Mouse (Mus musculus) thymus, adult 18-20 months (tissue): ENCODE data around the gene Agbl2.

Source experiments
- DNase-seq, 2 experiments: peaks; one replicate each; pipeline ENCODE4 v3.0.0; 2022; ENCODE audit warnings: mixed read lengths in 2 of 2

The Agbl2 gene

GRCm38 (mm10) chr2:90782458-90782857, at the start of gene Agbl2:
Gene Agbl2, plus strand, starts transcription at chr2:90782727.
- DNase-seq, result no peak

- DNase-seq, result no peak
These were observed 47.2 kb upstream of the Agbl2 start for GRCm38 (mm10) chr2:90735326-90735725.

DNA sequence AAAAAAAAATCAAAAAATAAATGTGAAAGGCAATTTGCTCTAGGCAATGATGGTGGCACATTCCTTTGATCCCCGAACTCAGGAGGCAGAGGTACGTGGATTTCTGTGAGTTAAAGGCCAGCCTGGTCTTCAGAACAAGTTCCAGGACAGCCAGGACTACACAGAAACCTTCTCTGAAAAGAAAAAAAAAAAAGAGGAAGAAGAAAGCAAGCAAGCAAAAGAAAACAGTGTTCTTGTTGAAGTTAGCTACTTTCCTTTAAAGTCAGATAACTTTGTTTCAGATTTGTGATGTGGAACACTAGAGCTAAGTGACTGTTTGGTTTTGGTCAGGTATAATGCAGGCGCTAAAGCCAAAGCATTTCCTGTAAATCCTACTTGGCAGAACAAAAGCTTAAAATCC, 43.7 kb upstream of the Agbl2 start:
- no peak for DNase-seq

DNA sequence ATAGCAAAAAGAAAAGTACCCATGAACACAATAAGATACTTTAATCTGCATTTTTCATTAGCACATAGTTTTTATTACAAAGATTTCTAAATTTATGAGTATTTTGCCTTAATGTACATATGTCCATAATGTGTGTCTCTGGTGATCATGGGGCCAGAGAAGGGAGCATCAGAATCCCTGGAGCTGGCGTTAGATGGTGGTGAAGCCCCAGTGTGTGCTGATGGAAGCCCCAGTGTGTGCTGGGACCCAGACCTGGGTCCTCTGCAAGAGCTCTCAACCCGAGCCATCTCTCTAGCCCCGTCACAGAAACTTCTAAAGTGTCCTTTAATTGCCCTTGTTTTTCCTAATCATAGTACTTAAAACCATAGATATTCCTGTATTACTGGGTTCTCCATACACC, 43.2 kb upstream of the Agbl2 start:
- no peak for DNase-seq

- DNase-seq, result no peak
These were observed 42.6 kb upstream of the Agbl2 start for GRCm38 (mm10) chr2:90739921-90740320.

DNA sequence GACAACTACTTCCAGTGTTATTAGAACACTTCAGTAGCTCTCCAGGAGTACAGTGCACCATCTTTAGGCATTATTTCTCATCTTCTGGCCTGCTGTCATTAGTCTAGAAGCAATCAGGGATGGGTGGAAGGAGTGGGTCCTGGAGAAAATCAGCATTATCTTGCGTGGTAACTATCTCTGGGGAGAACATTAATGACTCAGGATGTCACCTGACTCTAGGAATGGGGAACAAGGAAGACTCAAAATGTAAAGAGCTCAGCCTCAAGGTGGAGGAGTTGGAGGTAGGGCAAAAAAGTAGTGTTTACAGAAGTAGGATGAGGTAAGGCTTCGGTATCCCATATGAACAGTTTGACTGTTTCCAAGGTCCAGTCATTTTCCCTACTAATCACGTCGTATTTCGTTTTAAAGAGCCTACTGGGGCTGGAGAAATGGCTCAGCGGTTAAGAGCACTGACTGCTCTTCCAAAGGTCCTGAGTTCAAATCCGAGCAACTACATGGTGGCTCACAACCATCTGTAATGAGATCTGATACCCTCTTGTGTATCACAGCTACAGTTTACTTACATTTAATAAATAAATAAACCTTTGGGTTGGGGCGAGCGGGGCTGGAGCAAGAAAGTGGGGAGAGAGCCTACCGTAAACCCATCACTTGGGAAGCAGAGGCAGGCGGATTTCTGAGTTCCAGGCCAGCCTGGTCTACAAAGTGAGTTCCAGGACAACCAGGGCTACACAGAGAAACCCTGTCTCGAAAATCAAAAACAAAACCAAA, 38.1 kb upstream of the Agbl2 start:
- peak in 1 of 2 experiments; percentile 6 for DNase-seq

DNA sequence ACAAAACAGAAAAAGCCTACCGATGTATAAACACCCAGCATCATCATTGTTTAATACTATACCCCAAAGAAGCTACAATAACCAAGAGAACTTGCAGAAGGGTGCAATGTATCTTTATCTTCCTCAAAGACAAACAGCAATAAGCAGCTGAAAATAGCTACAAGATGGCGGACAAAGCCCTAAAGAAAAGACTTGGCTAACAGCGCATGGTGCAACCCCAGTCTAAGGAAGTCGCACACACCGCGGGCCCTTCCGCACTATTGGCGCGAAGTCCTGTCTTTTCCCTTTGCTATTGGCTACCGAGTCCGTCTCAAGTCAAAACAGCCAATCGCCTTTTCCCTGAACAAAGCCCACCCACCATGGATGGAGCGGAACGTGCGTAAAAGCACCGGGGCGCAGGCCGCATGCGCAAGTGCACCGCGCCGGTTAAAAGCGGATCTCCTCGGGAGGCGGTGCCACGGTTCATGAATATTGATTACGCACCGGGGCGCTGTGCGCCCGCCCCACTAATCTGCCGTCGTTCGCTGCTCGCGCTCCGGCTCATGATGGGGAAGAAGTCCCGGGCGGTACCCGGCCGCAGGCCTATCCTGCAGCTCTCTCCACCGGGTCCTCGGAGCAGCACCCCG, 37.4 kb upstream of the Agbl2 start, which contains the start of gene Fnbp4:
Fnbp4 (plus strand) TSS at position 318 of the 626 bp plus-strand sequence.
- DNase-seq, result peak; percentile 97 to 98

DNA sequence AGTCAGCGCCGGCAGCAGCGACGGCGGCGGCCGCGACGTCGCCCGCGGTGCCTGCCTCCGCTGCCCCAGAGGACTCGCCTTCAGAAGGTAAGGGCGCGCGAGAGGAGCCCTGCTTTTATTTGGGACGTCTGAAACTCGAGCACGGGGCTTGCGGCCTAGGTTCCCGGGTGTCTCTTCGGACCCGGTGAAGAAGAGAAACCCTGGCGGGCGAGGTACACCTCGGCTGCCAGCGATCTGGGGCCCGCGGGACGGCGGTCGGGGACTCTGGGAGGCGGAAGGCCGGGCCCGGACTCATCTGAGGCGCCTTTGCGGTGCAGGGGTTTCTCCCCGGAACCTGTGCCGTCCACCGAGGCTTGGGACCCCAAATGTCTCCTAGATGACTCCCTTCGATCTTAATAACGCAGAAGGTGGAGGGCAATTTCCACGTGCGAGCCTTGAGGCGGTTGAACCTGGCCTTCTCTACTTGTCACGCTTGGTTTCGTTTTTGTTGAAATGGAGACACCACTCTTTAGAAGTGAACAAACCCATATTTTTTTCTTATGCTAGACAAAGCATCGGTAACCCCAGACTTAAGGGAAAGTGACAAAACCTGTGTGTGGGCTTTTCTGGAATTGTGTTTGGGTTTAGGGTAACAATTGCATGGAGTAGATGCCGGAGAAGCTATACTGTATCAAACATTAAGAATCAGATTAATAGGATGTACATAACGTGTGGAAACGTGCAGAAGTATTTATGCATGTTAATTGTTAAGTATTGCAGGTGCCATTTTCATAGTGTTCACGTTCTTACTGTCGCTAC, 36.6 kb upstream of the Agbl2 start:
- DNase-seq, result no peak

DNA sequence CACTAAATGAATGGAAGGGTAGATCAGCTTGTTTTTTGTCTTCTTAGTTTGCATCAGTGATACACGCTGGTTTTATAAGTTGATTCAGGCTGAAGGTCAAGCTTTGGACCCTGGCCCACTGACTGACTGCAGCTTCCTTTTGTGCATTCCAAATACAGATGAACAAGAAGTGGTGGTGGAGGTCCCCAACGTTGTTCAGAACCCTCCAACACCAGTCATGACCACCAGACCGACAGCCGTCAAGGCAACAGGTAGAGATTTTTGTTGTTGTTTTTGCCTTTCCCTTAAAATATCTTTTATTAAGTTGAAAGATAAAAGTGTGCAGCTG, 36.0 kb upstream of the Agbl2 start:
- no peak for DNase-seq

DNA sequence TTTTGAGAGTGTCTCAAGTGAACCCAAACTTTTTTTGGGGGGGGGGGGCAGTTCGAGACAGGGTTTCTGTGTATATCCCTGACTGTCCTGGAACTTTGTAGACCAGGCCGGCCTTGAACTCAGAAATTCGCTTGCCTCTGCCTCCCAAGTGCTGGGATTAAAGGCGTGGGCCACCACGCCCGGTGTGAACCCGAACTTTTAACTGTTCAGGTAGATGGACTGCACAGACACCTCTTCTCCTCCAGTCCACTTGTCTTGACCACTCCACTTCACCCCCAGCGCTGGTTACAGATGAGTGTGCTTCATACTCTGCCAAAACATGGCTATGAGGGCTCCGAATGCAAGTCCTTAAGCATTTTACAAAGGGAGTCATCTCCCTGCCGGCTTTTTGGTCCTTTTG, 35.4 kb upstream of the Agbl2 start:
- DNase-seq, result no peak

DNA sequence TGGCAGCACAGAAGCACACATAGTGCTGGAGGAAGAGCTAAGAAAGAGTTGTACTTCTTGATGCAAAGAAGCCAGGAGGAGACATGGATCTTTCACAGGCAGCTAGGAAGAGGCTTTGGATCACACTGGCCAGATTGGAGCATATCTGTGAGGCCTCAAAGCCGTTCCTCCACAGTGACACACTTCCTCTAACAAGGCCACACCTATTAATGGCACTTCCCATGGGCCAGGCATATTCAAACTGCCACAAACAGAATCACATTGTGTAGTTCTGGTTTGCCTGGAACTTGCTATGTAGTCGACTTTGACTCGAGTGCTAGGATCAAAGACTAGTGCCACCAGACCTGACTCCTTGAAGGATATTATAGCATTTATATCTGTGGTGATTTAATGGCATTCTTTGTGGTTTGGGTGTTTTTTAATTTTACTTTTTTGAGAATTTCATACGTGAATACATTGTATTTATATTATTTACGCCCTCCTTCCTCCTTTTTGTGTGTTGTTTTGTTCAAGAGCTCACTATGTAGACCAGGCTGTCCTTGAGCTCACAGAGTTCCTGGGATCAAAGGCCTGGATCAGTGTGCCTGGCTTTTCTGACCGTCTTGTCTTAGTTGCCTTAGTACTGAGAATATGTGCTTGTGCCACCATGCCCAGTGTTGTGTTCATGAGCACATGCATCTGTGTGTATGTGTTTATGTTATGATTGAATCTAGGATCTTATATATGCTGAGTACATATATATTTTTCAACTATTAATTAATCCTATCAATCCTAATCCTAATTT, 32.7 kb upstream of the Agbl2 start:
- no peak for DNase-seq

- DNase-seq, result no peak
These were observed 29.0 kb upstream of the Agbl2 start for GRCm38 (mm10) chr2:90753565-90753964.

DNA sequence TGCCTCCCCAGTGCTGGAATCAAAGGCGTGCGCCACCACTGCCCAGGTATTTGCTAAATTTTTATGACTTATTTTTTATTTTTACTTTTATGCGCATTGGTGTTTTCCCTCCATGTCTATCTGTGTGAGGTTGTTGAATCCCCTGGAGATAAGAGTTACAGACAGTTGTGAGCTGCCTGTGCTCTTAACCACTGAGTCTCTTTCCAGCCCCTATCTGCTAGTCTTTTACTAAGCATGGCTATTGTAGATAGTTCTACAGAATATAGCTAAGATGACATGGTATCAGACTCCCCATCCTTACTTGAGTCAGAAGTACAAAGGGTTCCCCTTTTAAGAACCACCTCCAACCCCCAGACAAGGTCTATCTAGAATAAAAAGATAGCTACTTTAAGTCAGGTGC, 28.3 kb upstream of the Agbl2 start:
- no peak for DNase-seq

GRCm38 (mm10) chr2:90765123-90765522, 17.4 kb upstream of the Agbl2 start:
- no peak for DNase-seq

GRCm38 (mm10) chr2:90781323-90781722, 1.2 kb upstream of the Agbl2 start:
- no peak for DNase-seq

GRCm38 (mm10) chr2:90781938-90782337, 589 bp upstream of the Agbl2 start:
- no peak for DNase-seq

GRCm38 (mm10) chr2:90782901-90783486, 467 bp downstream of the Agbl2 start:
- no peak for DNase-seq

GRCm38 (mm10) chr2:90788126-90788525, 5.6 kb downstream of the Agbl2 start:
- DNase-seq, result no peak

DNA sequence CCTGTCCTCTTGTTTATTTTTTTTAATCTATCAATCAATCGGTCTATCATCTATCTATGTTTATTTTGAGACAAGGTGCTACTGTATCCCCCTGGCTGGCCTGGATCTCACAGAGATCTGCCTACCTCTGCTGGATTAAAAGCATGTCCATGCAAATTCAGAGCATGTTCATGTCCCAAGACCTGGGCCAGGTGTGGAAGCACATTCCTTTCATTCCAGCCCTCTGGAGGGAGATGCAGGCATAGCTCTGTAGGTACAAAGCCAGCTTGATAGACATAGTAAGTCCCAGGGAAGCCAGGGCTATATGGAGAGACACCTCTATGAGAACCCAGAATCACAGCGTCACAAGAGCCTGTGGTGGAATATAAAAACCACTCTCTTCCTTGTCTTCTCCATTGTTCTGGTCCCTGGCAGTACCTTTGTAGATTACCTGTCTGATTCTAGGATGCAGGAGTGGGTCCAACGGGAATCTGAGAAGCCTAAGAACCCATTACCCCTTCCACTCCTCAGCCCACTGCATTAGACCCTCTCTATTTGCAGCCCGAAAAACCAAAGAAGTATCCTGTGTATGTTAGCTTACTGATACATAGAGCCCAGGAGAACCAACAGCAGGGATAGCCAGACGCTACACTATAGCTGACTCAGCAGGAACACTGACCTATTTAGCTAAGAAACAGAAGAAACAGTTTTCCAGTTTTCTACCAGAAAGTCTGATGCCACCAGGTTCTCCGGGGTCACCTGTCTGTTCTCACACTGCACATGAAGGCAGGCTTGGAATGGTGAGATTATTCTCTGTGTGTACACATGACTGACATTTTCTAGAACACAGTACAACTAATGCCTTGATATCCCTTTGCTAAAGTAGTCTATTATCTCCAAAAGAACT, 26.0 kb downstream of the Agbl2 start:
- DNase-seq, result no peak

DNA sequence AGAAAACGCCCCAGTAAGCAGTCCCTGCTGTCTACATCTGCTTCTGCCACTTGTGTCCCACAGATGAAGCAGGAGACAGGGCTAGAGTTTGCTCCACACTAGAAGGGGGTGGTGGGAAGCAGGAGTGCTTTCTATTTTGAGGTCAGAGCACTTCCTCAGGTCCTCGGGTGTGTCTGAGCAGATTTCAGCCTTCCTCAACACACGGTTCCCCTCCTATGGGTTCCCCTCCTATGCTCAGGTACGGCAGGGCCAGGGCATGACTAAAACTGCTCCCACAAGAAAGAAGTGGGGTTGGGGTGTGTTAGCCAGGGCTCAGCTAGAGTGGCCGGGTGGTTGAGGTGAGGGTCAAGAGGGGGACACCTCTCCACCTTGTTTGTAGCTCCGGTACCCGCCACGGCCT, 28.2 kb downstream of the Agbl2 start:
- DNase-seq, result no peak

DNA sequence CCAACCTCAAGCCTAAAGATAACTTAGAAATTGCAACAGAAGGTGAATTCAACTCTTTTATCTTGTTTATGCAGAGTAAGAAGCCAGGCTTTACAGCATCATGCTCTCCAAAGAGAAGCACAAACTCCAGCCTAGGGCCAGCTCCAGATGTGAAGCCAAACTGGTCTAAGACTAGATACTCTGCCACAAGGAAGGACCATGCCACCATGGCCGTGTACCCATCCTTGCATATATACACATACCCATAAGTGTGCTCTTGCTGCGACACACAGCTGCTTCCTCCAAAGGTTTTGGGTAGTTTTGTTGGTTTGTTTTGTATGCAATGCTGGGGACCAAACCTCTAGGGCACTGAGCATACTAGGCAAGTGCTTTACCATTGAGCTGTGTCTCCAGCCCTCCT, 32.7 kb downstream of the Agbl2 start:
- no peak for DNase-seq

GRCm38 (mm10) chr2:90816144-90816543, 33.6 kb downstream of the Agbl2 start:
- DNase-seq, result no peak
